Mouse (Mus musculus): ENCODE results near the gene Ralgps1. TPM values are rescaled to one million over a fixed set of nuclear protein-coding genes. Genes with fewer than 3 reads are reported as not detected.

Gene Ralgps1
- 4.8 and 7.9 TPM in 2 replicates for polyA plus RNA-seq (2014; fragmentation: Nextera tagmentation; extraction: Ambion mirVana)

DNA sequence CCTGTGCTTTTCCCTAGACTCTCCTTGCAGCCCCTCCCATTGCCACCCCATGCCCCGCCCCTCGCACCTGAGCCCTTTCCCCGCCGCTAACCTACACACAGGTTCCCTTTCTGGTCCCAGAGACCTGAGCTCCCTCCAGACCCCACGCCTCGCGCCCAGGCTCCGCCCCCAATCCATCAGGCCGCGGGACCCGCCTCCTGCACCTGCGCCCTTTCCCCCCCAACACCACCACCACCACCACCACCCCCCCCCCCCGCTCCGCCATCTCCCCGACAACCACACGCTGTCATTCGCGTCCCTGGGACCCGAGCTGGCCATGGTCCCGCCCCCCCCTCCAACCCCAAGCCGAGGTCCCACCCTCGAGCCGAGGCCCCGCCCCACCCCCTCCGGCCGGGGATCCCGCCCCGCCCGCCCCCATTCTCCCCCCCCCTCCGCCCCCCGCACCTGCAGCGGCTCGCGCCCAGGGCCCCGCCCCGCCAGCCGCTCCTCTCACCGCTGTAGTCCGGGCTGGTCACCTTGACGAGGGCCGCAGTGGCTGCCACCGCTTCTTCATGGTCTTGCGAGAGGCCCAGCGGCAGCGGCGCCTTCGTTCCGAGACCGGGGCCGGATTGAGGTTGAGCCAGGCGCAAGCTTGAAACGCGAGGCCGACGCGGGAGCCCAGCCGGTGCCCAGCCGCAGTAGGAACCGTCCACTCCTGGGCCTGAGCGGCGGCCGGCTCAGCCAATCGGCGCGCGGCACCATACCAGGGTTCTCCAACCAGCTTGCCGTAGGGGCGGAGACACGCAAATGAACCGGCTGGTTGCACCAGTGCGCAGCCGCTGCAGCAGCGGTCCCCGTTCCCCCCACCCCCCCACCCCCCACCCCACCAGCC is at the start of gene Ralgps1:
Ralgps1 (minus strand) TSS at position 710 of the 871 bp plus-strand sequence.
- WGBS = 1% methylated on average over 56 of the region's 74 CpGs
- H3K27ac ChIP-seq (ENCODE audit: low read depth, low read length) = peak within 1 kb of the TSS; percentile 84
- peak within 1 kb of the TSS; percentile 59 for H3K4me3 ChIP-seq (ENCODE audit: low read length)
- peak within 1 kb of the TSS; percentile 60 for H3K4me2 ChIP-seq (replicated peaks; ENCODE audit: low read depth, low read length)
- peak; percentile 98 for ATAC-seq (ENCODE audit: low FRiP score, low TSS enrichment)
- H3K27me3 ChIP-seq (ENCODE audit: control insufficient read depth, insufficient read depth, low read length) = no peaks in the 10 kb centered on the region
- H3K36me3 ChIP-seq (ENCODE audit: control insufficient read depth, insufficient read depth, low read length) = no peaks in the 10 kb centered on the region
- peak within 1 kb of the TSS; percentile 55 for H3K9ac ChIP-seq (ENCODE audit: low read depth, low read length)
- no peaks in the 10 kb centered on the region for H3K9me3 ChIP-seq (ENCODE audit: control insufficient read depth, low read length)
- 0 out of 2 replicates have a peak, but pooled peaks cover 6% of the 10 kb centered on the region for H3K4me1 ChIP-seq (ENCODE audit: control insufficient read depth, insufficient read depth, low read length)

DNA sequence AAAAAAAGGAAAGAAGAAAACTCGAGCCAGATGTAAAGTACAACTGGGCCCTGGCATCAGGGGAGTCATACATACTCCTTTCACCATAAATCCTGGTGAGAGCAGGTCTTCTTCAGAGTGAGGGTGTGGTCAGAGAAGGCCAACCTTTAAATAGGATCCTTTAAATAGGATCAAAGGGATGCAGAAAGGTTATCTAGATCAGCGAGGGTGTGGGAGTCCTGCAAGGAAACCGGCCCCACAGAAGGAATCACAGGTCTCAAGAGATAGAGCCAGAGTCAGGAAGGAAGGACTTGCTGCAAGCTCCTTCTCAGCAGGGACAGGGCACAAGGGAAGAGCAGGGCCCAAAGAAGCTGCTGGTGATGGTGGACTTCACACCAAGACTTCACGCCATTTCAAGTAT is 46.2 kb upstream of the Ralgps1 start:
- Histone ChIP-seq H3K9me3 (ENCODE audit: control insufficient read depth, low read length) (no peaks in the 10 kb centered on the region), H3K27ac (ENCODE audit: low read depth, low read length) (no peak overlapping the region), H3K4me2 (replicated peaks; ENCODE audit: low read depth, low read length) (no peak overlapping the region), H3K9ac (ENCODE audit: low read depth, low read length) (no peak overlapping the region), H3K27me3 (ENCODE audit: control insufficient read depth, insufficient read depth, low read length) (no peaks in the 10 kb centered on the region), H3K4me1 (ENCODE audit: control insufficient read depth, insufficient read depth, low read length) (no peaks in the 10 kb centered on the region), H3K36me3 (ENCODE audit: control insufficient read depth, insufficient read depth, low read length) (peaks cover 14% of the 10 kb centered on the region; the same call in 1 of the 2 replicates), H3K4me3 (ENCODE audit: low read length) (no peak overlapping the region)
- ATAC-seq (ENCODE audit: low FRiP score, low TSS enrichment) = no peak
- 67% methylated on average over 4 of the region's 4 CpGs for WGBS

- peaks cover 33% of the 10 kb centered on the region for H3K36me3 ChIP-seq (ENCODE audit: control insufficient read depth, insufficient read depth, low read length)
Observed at GRCm38 (mm10) chr2:33414019-33414418, 42.7 kb upstream of the Ralgps1 start.

GRCm38 (mm10) chr2:33412111-33412510 is 40.8 kb upstream of the Ralgps1 start:
- Histone ChIP-seq H3K9me3 (ENCODE audit: control insufficient read depth, low read length) (no peaks in the 10 kb centered on the region), H3K4me2 (replicated peaks; ENCODE audit: low read depth, low read length) (no peak overlapping the region), H3K27ac (ENCODE audit: low read depth, low read length) (no peak overlapping the region), H3K27me3 (ENCODE audit: control insufficient read depth, insufficient read depth, low read length) (no peaks in the 10 kb centered on the region), H3K4me3 (ENCODE audit: low read length) (no peak overlapping the region), H3K9ac (ENCODE audit: low read depth, low read length) (no peak overlapping the region), H3K4me1 (ENCODE audit: control insufficient read depth, insufficient read depth, low read length) (no peaks in the 10 kb centered on the region), H3K36me3 (ENCODE audit: control insufficient read depth, insufficient read depth, low read length) (peaks cover 38% of the 10 kb centered on the region)
- no peak for ATAC-seq (ENCODE audit: low FRiP score, low TSS enrichment)
- 88% methylated on average over 14 of the region's 14 CpGs for WGBS

More at GRCm38 (mm10) chr2:33414019-33414418, 42.7 kb upstream of the Ralgps1 start:
- no peak overlapping the region for H3K4me3 ChIP-seq (ENCODE audit: low read length)
- no peaks in the 10 kb centered on the region for H3K4me1 ChIP-seq (ENCODE audit: control insufficient read depth, insufficient read depth, low read length)
- no peaks in the 10 kb centered on the region for H3K9me3 ChIP-seq (ENCODE audit: control insufficient read depth, low read length)
- WGBS = 87% methylated on average over 13 of the region's 13 CpGs
- H3K27ac ChIP-seq (ENCODE audit: low read depth, low read length) = no peak overlapping the region
- ATAC-seq (ENCODE audit: low FRiP score, low TSS enrichment) = no peak
- H3K27me3 ChIP-seq (ENCODE audit: control insufficient read depth, insufficient read depth, low read length) = no peaks in the 10 kb centered on the region
- H3K4me2 ChIP-seq (replicated peaks; ENCODE audit: low read depth, low read length) = no peak overlapping the region
- no peak overlapping the region for H3K9ac ChIP-seq (ENCODE audit: low read depth, low read length)

DNA sequence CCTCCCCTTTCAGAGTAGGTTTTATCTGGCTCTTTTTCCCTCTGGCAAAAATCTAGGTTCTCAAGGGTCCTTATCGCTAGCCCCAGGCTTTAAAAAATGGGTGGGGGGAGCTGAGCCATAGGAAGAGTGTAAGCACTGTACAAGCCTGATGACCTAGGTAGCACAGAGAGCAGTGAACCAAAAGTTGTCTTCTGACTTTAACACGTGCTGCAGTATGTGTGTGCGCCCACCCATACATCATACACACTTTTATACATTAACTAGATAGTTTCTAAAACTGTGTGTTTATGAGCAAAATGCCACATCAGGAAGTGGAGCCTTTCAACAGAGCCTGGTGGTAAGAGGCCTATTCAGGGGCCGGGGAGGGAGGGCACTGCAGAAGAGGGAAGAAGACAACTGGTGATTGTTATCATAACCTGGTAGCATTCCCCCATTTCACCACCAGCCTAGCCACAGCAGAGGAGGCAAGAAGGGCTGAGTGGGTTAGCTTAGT is 32.3 kb upstream of the Ralgps1 start:
- Histone ChIP-seq H3K36me3 (ENCODE audit: control insufficient read depth, insufficient read depth, low read length) (peaks cover 12% of the 10 kb centered on the region), H3K4me3 (ENCODE audit: low read length) (no peak overlapping the region), H3K27me3 (ENCODE audit: control insufficient read depth, insufficient read depth, low read length) (no peaks in the 10 kb centered on the region), H3K9ac (ENCODE audit: low read depth, low read length) (no peak overlapping the region), H3K9me3 (ENCODE audit: control insufficient read depth, low read length) (no peaks in the 10 kb centered on the region), H3K27ac (ENCODE audit: low read depth, low read length) (no peak overlapping the region), H3K4me1 (ENCODE audit: control insufficient read depth, insufficient read depth, low read length) (peaks cover 3% of the 10 kb centered on the region; the same call in 1 of the 2 replicates), H3K4me2 (replicated peaks; ENCODE audit: low read depth, low read length) (no peak overlapping the region)
- WGBS = 70% methylated on average over 4 of the region's 4 CpGs
- ATAC-seq (ENCODE audit: low FRiP score, low TSS enrichment) = no peak

- no peak for ATAC-seq (ENCODE audit: low FRiP score, low TSS enrichment)
- no peak overlapping the region for H3K4me2 ChIP-seq (replicated peaks; ENCODE audit: low read depth, low read length)
- WGBS = 66% methylated on average over 5 of the region's 5 CpGs
Observed at GRCm38 (mm10) chr2:33402638-33403037, 31.4 kb upstream of the Ralgps1 start.

DNA sequence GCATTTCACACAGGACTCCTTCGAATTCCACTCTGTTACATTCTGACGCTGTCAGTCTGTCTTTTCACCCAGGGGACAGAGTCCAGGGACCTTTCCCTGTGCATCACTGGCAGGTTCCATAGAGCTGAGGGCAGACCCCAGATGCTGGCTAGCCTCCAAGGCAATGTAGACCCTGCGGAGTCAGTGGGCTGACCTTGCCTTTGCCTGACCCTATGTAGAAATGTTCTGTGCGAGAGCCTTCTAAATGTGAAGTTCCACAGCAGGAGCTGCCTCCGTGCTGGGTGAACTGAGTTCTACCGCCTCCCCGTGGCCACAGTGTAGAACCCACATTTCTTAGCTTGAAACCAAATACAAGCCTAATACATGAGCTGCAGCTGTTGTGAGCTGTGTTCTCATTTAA is 30.9 kb upstream of the Ralgps1 start:
- peaks cover 4% of the 10 kb centered on the region; the same call in 1 of the 2 replicates for H3K36me3 ChIP-seq (ENCODE audit: control insufficient read depth, insufficient read depth, low read length)
- H3K4me3 ChIP-seq (ENCODE audit: low read length) = no peak overlapping the region
- H3K9me3 ChIP-seq (ENCODE audit: control insufficient read depth, low read length) = no peaks in the 10 kb centered on the region
- ATAC-seq (ENCODE audit: low FRiP score, low TSS enrichment) = no peak
- no peak overlapping the region for H3K9ac ChIP-seq (ENCODE audit: low read depth, low read length)
- H3K27ac ChIP-seq (ENCODE audit: low read depth, low read length) = no peak overlapping the region
- WGBS = 34% methylated on average over 7 of the region's 7 CpGs
- no peak overlapping the region for H3K4me2 ChIP-seq (replicated peaks; ENCODE audit: low read depth, low read length)
- peaks cover 3% of the 10 kb centered on the region; the same call in 1 of the 2 replicates for H3K4me1 ChIP-seq (ENCODE audit: control insufficient read depth, insufficient read depth, low read length)
- H3K27me3 ChIP-seq (ENCODE audit: control insufficient read depth, insufficient read depth, low read length) = no peaks in the 10 kb centered on the region

More at GRCm38 (mm10) chr2:33402638-33403037, 31.4 kb upstream of the Ralgps1 start:
- no peak overlapping the region for H3K27ac ChIP-seq (ENCODE audit: low read depth, low read length)
- H3K4me3 ChIP-seq (ENCODE audit: low read length) = no peak overlapping the region
- H3K9me3 ChIP-seq (ENCODE audit: control insufficient read depth, low read length) = no peaks in the 10 kb centered on the region
- H3K27me3 ChIP-seq (ENCODE audit: control insufficient read depth, insufficient read depth, low read length) = no peaks in the 10 kb centered on the region
- H3K4me1 ChIP-seq (ENCODE audit: control insufficient read depth, insufficient read depth, low read length) = peaks cover 3% of the 10 kb centered on the region; the same call in 1 of the 2 replicates
- peaks cover 4% of the 10 kb centered on the region; the same call in 1 of the 2 replicates for H3K36me3 ChIP-seq (ENCODE audit: control insufficient read depth, insufficient read depth, low read length)
- H3K9ac ChIP-seq (ENCODE audit: low read depth, low read length) = no peak overlapping the region

GRCm38 (mm10) chr2:33401217-33401616 is 29.9 kb upstream of the Ralgps1 start:
- H3K9me3 ChIP-seq (ENCODE audit: control insufficient read depth, low read length) = no peaks in the 10 kb centered on the region

GRCm38 (mm10) chr2:33400541-33400940 is 29.3 kb upstream of the Ralgps1 start:
- Histone ChIP-seq H3K36me3 (ENCODE audit: control insufficient read depth, insufficient read depth, low read length) (no peaks in the 10 kb centered on the region), H3K9me3 (ENCODE audit: control insufficient read depth, low read length) (no peaks in the 10 kb centered on the region), H3K27me3 (ENCODE audit: control insufficient read depth, insufficient read depth, low read length) (no peaks in the 10 kb centered on the region), H3K9ac (ENCODE audit: low read depth, low read length) (no peak overlapping the region), H3K4me2 (replicated peaks; ENCODE audit: low read depth, low read length) (no peak overlapping the region), H3K4me1 (ENCODE audit: control insufficient read depth, insufficient read depth, low read length) (peaks cover 3% of the 10 kb centered on the region; the same call in 1 of the 2 replicates), H3K27ac (ENCODE audit: low read depth, low read length) (no peak overlapping the region), H3K4me3 (ENCODE audit: low read length) (no peak overlapping the region)
- ATAC-seq (ENCODE audit: low FRiP score, low TSS enrichment) = no peak
- WGBS = 70% methylated on average over 5 of the region's 5 CpGs

More at GRCm38 (mm10) chr2:33401217-33401616, 29.9 kb upstream of the Ralgps1 start:
- Histone ChIP-seq H3K4me1 (ENCODE audit: control insufficient read depth, insufficient read depth, low read length) (peaks cover 3% of the 10 kb centered on the region; the same call in 1 of the 2 replicates), H3K9ac (ENCODE audit: low read depth, low read length) (no peak overlapping the region), H3K27me3 (ENCODE audit: control insufficient read depth, insufficient read depth, low read length) (no peaks in the 10 kb centered on the region), H3K36me3 (ENCODE audit: control insufficient read depth, insufficient read depth, low read length) (peaks cover under 1% of the 10 kb centered on the region; the same call in 1 of the 2 replicates), H3K4me3 (ENCODE audit: low read length) (no peak overlapping the region), H3K4me2 (replicated peaks; ENCODE audit: low read depth, low read length) (no peak overlapping the region), H3K27ac (ENCODE audit: low read depth, low read length) (no peak overlapping the region)
- 34% methylated on average over 3 of the region's 3 CpGs for WGBS
- ATAC-seq (ENCODE audit: low FRiP score, low TSS enrichment) = no peak
